Mouse (Mus musculus): ENCODE data around the gene Scml4. TPM values are rescaled to one million over a fixed set of nuclear protein-coding genes. Genes with fewer than 3 reads are reported as not detected.

The Scml4 gene
- polyA plus RNA-seq, 1 experiment from 2014 or later, result 0.03 TPM

DNA sequence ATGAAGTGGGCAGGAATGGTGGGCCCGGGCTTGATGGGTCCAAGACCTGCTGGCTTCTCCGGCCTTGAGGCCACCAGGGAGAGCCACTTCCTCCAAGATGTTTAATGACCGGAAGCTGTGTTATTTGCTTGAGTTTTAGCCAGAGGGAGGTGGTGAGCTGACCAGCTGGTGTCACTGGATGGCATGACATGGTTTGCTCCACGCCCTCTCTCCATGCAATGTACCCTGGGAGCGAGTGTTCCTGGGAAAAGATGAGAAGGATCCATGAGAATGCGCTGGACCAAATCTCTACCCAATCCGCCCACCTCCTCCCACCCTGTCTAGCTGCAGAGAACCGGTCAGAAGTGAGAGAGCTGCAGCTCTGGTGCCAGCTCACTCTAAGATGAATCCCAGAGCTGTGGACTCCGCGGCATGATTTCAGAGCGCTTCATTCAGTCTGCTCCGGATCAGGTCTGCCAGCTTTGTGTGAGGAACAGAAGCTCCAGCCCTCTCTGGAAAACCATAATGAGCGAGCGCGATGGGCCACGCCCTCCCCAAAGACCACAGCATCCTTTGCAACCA, 144.1 kb downstream of the Scml4 start:
- TF ChIP-seq CTCF (IDR thresholded peaks at IDR 0.05), result no peak
- no peaks in the 10 kb centered on the region for H3K27me3 ChIP-seq
- in situ Hi-C loops (cut with MboI; ENCODE audit: low pct_unique_long_range_greater_than_20kb), result no loop called here
- DNase-seq (ENCODE audit: low read depth, low spot score) (no peak), ATAC-seq (no peak)
- ChIA-PET POLR2A (no interaction called here), CTCF (interaction anchor here (1.0 kb wide), 1 partner anchor 11 kb away, joined by 3 read pairs; no protein-coding TSS in a partner anchor)

DNA sequence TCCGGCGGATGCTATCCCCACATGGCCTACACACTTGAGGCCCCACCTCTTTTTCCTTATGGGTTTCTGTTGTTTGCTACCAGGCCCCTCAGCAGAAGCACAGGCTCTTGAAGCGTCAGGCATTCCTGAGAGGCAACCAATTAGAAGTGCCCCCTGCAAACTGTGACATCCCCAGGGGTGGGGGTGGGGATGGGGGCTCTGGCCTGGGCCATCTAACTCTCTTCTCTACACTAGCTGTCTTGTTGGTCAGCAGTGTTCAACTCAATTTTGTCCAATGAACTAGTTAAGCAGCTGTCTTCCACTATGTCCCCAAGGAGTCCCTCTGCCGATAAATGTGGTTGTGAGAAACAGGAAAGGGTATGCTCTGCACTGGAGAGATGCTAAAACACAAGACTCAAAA, 144.9 kb downstream of the Scml4 start:
- ATAC-seq (no peak), DNase-seq (ENCODE audit: low read depth, low spot score) (no peak)
- CTCF ChIA-PET, result interaction anchor here (1.0 kb wide), 1 partner anchor 11 kb away, joined by 3 read pairs; no protein-coding TSS in a partner anchor
- H3K27me3 ChIP-seq, result no peaks in the 10 kb centered on the region
- POLR2A ChIA-PET, result no interaction called here
- in situ Hi-C loops (cut with MboI; ENCODE audit: low pct_unique_long_range_greater_than_20kb), result no loop called here
- no peak for TF ChIP-seq CTCF (IDR thresholded peaks at IDR 0.05)

DNA sequence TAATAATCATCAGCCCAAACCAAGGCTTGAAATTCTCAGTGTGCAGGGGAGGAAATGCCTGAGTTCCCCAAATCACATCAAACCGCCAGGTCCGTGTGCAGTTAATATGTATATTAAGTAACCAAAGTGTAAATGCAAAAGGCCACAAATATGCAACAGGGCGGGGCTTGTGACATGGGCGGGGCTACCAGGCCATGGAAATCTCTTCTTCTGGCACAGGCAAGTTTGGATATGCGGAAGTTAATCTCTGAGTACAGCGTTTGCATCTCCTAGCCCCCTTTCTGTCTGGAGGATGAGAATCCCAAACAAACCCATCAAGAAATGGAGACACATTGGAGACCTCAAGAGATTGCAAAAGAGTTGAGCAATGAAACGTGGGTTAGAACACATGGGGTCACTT, 145.5 kb downstream of the Scml4 start:
- TF ChIP-seq CTCF (IDR thresholded peaks at IDR 0.05), result no peak
- no peaks in the 10 kb centered on the region for H3K27me3 ChIP-seq
- no peak for ATAC-seq
- in situ Hi-C loops (cut with MboI; ENCODE audit: low pct_unique_long_range_greater_than_20kb), result no loop called here
- CTCF ChIA-PET, result no interaction called here
- DNase-seq (ENCODE audit: low read depth, low spot score), result no peak
- POLR2A ChIA-PET, result no interaction called here

DNA sequence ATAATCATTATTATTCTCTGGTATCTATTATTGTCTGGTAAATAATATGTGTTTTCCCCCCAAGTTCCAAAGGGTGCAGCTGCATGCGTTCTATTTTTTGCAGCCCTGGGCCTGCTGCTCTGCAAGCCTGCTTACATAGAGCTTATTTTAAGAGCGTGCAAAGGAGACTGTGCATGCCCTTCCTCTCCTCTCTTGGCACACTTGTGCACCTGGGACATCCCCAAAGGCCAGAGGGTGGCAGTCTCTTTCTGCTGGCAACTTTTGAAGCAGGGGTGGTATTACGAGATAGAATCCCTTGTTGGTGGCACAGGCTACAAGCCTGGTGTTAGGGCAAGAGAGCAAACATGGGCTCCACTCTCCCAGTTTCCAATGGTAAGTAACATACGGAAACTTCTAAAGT, 146.4 kb downstream of the Scml4 start:
- DNase-seq (ENCODE audit: low read depth, low spot score) (no peak), ATAC-seq (no peak)
- no peak for TF ChIP-seq CTCF (IDR thresholded peaks at IDR 0.05)
- H3K27me3 ChIP-seq, result no peaks in the 10 kb centered on the region
- in situ Hi-C loops (cut with MboI; ENCODE audit: low pct_unique_long_range_greater_than_20kb), result no loop called here
- ChIA-PET CTCF (interaction anchor here (2.1 kb wide), 1 partner anchor 11 kb away, joined by 6 read pairs; no protein-coding TSS in a partner anchor), POLR2A (no interaction called here)

DNA sequence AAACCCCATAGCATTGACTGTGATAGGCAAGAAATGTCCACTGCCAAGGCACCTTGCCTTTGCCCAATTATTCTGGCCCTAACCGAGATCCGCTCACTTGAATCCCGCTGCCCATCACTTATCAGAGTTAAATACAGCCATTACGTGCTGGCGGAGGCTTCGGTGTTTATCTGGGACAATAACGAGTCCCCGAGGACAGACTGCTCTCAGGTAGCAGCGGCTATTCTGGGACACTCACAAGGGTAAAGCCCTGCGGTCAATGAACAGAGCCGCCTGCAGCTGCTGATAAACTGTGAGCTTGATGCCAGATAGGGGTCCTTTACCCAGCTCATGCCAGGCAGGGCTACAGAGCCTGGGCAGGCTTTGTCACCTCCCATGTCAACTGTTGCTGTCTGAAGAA, 147.9 kb downstream of the Scml4 start:
- CTCF ChIA-PET, result interaction anchor here (1.5 to 2.1 kb wide), 2 partner anchors 8 to 9 kb away, joined by 3 to 6 read pairs; no protein-coding TSS in a partner anchor
- POLR2A ChIA-PET, result no interaction called here
- H3K27me3 ChIP-seq, result peaks cover 5% of the 10 kb centered on the region
- DNase-seq (ENCODE audit: low read depth, low spot score) (no peak), ATAC-seq (no peak)
- TF ChIP-seq CTCF (IDR thresholded peaks at IDR 0.05), result no peak
- in situ Hi-C loops (cut with MboI; ENCODE audit: low pct_unique_long_range_greater_than_20kb), result no loop called here

Other genes starting within 250 kb of the Scml4 start
- 94.1 TPM for gene Sec63, start 98.9 kb upstream of the Scml4 start, polyA plus RNA-seq (2021)